Mouse (Mus musculus): ENCODE data around the gene Pcdh15.

Gene Pcdh15

DNA sequence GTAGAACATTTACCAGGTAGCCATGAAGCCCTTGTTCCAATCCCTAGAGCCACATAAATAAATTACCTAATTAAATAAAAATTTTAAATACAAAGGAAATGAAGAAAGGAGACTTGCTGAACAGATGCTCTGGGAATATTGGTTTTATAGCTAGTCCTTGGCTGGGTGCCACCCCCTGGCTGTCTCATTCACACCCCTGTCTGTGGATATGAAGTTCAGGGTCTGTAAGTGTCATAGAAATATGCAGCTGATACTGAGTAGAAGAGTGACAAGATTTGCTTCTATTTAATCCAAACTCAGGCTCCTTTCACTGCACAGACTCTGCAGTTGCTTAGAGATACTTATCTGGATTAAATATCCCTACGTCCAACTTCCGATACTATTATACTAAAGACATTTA is 1205.0 kb downstream of the Pcdh15 start:
- no peak for DNase-seq (ENCODE audit: low read depth, low spot score)

DNA sequence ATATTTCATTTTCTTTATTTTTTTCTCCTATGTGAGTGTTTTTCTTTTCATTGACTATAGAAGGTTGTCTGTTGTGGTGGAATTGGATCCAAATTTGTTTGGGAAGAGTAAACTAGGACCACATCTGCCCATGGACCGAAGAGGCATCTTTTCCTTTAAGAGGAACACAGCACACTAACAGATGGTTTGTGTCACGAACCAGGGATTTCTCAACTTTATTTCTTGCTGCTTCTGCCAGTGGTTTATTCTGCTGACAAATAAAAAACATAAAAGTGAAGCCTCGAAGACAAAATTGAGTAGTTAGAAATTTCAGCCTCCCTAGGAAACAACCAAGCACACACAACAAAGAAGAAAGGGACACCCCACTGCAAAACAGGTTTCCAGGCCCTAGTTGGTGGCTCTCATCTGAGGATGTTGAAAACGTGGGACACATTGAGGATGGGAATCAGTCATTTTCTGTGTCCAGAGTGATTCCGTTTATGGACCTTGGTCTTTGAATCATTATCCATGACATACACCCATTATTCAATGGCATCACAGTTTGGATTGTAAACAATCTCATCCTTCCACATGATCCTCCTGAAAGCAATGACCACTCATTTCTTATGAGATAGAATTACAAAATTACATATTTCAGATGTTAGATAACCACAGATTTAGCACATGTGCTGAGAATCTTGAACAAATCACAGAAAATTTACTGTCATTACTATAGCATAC is 1206.5 kb downstream of the Pcdh15 start:
- DNase-seq (ENCODE audit: low read depth, low spot score) = no peak

DNA sequence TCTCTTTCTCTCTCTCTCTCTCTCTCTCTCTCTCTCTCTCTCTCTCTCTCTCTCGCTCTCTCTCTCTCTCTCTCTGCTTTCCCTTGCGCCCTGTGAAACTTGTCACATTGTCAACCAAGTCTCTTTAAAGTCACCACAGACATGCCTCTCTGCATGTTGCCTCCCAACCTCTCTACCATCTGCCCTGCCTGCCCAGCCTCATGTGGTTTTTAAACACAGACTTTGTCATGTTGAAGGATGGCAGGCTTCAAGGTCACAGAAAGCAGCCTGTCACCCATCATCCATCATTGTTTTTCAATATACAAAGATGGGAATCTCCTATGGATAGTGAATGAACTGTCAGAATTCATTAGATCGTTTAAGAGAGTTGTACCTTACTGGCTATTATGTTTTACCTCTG is 1207.9 kb downstream of the Pcdh15 start:
- no peak for DNase-seq (ENCODE audit: low read depth, low spot score)

DNA sequence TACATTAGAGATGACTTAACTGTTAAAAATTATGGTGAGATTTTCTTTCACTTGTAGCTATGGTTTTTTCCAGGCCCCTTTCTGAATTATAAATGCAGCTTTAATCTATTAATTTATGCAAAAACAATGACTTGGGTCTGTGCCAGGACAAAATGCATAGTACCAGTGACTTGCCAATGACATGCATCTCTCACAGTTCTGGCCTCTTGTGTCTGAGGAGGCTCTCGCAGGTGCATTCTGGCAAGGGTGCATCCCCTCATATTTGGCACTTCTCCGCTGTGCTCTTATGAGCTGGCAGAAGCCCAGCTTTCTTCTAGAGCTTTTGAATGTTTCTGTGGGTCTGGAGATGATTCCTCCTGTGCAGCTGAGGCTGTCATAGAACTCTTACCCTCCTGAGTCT is 1216.9 kb downstream of the Pcdh15 start:
- DNase-seq (ENCODE audit: low read depth, low spot score) = no peak

DNA sequence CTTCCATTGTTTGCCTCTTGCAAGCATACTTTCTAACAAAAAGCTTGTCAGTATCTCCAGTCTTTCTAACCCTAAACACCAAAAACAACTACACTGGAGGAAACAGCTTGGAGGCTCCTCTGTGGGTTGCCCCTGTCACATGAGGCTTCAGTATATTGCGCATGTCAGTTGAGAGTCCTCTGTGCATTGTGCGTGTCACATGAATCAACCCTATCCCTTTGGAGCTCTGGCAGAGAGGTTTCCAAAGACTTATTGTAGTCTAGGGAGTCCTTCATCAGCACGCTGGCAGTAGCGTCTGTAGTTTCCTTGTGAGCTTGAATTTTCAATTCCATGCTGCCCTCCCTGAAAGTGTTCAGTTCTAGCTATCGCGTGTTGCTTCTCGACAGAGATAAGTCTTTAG is 1236.3 kb downstream of the Pcdh15 start:
- peak; percentile 39 for DNase-seq (ENCODE audit: low read depth, low spot score)

DNA sequence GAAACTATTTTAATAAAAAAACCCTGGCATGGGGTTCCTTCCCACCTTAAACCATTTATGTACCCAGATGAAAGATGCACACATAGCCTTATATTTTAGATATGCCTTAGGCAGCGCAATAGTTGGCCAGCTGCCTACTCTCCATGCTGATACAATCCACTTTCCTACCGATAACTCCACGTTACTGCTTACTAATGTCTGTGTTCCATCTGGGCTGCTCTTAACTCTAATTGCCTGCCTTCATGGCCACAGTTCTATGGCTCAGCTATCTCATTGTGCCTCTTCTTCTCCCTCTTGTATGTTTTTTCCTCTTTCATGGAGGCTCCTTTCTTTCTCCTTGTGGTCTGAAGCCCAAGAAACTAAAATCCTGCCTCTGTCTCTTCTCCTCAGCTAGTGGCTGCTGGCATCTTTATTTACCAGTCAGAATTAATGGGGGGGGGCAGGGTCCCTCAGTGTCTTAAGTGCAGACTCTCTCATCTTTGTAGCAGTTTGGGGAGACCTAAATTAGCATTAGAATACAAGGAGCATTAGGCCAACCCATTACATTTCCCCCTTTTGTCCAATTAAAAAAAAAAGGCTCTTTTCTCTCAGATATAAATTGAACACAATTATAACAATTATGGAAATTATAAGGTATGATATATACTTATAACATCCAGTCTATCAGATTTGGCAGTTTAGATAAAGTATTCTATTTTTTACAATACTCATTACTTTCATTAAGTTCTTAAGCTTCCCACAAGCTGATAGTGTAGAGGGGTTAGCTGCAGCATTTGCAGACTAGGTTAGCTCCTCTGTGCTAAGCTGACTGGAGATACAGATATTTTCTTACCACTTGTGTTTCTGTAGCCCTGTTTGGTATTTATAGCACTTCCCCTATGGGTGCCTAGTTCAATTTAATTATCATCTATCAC is 1240.4 kb downstream of the Pcdh15 start:
- DNase-seq (ENCODE audit: low read depth, low spot score) = no peak

DNA sequence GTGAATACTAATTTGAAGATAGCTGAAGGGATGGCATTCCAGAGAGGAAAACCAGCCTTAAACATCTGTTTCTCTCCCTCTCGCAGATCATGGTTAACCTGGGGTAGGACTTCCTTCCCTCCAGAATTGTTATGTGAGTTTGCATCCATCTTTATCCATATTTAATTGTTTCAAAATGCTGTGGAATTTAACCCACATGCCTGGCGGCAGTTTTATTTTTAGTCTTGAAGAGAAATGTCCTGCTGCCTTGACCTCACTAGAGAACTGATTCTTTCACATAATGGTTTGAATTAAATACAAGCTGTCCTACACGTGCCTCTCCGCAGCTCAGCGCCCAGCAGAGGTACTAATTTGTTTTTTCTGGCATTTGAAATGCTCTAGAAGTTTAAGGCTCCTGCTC is 1260.4 kb downstream of the Pcdh15 start:
- no peak for DNase-seq (ENCODE audit: low read depth, low spot score)

DNA sequence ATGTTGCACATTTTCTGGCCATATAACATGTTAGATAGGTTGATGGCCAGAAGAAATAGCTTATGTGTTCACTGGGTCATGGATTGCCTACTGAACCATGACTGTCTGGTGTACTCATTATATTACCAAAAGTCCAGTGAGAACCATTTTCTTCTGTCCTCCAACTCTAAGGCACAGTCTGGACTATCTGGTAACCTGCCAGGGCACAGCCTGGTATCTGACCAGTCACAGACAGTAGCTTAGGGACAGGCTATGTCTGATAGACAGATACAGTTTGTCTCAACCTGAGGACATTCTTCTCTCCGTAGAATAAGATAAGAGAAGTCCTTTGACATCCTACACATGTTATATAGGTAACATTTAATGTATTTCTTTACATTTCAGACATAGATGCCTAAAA is 1279.6 kb downstream of the Pcdh15 start:
- DNase-seq (ENCODE audit: low read depth, low spot score) = no peak

DNA sequence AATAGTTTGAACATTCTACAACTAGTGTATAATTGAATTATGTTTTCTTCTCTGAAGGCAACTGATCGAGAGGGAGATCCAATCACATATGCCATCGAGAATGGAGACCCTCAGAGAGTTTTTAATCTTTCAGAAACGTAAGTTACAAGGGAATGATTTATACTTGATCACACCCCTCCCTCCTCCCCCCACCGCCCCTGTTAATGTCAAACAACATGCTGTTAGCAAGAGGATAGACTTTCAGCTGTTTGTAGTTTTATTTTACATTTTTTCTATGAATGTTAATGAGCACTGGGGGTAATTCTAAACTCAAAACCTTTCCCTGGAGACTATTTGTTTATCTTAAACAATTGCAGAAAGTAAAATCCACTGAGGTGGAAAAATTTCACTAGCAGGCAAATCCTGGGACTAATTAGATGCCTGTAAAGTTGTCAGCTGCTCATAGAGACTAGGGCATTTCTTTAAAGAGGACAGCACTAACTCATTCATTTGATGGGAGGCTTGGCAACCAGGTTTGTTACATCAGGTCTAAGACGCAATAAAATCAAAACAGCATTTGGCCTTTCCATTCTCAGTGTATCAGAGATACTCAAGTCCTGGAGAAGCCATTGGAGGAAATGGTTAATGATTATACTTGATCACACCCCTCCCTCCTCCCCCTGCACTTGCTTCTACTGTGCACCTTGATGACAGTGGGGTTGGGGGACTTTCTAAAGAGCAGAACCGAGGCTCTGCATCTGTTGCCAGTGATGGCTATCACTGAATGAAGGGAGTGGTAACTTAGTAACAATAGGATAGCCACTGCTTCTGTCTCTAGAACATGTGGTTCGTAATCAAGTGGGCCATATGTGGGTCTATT is 1280.4 kb downstream of the Pcdh15 start:
- peak; percentile 23 for DNase-seq (ENCODE audit: low read depth, low spot score)

DNA sequence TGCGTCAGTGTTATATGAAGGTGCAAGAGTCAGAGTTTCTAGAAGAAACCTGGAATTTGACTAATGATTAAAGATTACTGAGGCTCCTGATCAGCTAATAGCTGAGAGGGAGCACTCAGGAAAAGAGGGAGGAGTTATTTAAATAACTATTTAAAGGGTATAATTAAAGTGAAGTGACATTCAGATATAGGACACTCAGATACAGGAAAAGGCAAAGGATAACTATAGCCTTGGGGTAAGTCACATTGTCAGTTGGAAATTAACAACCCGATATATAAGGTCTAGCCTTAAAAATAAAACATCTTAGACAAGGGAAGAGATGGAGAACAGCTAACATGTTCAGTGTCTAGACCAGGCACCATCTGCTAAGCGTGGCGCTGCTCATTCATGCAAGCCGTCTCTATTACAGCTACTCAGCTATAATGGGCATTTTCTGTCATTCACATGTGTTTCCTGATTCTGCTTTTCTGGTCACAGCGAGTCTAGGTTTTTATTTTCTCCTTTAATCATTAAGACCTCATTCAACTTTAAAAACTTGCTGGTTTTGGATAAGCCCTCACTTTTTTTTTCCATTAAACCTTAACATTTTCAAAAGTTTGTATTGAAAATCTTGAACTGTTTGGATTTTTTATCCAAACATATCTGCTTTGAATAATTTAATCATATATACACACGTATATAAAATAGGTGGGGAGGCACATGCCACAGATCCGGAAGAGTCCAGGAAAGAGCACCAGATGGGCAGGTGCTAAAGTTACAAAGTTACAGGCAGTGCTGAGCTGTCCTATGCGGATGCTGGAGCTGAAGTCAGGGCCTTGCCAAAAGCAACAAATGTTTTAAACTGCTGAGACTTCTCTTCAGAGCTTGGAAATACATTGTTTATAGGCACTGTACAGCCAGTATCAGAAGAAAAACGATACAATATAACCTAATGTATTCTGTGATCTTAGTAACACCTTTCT is 1288.7 kb downstream of the Pcdh15 start:
- peak; percentile 14 for DNase-seq (ENCODE audit: low read depth, low spot score)

DNA sequence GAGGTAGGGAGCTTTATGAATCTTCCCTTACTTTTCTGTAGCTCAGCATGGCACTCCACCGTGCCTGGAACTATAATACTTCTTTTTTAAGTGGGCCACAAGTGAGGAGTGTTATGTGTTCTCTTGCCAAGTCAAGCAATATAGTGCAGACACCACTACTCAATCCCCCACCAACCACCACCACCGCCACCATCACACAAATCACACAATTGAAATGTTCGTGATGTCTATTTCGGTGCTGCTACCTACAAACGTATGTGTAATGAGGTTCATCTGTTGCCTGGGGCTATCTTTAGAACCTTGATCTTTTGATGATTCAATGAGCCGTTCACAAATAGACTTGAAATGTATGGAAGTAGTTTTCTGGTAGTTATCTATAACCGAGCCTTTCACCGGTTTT is 1304.0 kb downstream of the Pcdh15 start:
- DNase-seq (ENCODE audit: low read depth, low spot score) = no peak

DNA sequence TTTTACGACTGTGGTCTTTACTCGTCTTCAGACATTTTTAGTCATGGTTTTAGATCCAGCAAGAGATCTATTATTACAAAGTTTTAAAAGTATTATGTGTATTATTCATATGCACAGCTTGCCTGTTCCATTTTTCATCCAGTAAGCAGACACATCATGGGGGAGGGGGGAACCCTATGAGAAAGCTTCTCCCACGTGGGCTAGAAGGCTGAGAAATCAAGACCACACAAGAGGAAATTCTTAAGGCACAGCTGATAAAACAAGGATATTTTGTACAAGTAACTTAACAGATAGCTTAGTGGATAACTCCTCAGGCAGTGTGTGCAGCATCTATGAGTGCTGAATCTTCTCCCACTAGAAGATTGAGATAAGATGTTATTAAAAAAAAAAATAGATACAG is 1314.9 kb downstream of the Pcdh15 start:
- peak; percentile 51 for DNase-seq (ENCODE audit: low read depth, low spot score)

DNA sequence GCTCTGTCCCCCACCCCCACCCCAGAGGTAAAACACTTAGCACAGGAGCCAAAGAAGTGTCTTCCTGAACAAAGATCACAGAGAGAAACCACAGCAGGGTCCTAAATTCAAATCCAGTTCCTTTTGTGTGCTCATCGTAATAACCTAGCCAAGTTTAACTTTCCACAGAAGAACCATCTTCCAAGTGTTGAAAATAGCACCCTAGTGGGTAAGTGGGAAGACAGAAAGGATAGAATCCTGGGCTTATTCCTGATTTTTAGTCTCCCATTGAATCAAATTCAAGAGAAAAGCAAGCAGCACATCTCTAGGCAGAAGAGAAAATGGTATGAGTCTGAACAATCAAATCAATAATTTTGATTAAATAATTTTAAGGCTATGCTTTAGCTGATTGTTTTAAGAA is 1315.8 kb downstream of the Pcdh15 start:
- no peak for DNase-seq (ENCODE audit: low read depth, low spot score)

DNA sequence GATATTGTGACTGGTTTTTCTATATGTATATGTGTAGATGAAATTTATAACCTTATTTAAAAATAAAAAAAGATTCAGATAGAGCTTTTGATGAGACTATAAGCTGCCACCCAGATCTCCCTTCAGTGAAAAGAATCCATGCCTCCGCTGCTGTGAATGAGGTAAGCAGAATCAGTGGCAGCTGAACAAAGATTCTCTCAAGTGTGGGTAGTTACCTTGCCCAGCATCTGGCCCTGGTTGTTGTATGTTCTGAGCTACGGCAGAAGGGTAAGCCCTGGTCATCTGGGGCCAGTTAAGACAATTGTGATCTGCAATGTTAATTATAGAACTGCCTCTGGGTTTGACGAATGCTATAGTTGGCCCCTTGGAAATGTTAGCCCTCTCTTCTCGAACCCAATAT is 1316.2 kb downstream of the Pcdh15 start:
- no peak for DNase-seq (ENCODE audit: low read depth, low spot score)

DNA sequence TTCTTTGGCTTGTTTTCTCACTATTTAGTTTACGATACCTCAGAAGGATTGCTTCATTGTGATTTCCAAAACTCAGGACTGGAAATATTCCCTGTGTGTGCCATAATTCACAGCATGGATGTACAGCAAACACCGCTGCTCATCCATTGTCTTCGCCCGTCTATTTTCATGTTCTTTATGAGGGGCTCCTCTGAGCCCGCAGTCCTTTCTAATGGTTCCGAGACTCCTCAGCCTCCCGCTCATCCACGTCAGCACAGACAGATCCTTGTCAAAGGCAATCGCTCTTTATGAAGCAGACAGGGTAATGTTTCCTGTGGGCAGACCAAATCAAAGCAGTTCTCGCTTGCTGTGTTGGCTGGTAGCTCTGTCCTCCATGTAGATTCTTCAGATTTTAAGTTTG is 1316.8 kb downstream of the Pcdh15 start:
- DNase-seq (ENCODE audit: low read depth, low spot score) = no peak

DNA sequence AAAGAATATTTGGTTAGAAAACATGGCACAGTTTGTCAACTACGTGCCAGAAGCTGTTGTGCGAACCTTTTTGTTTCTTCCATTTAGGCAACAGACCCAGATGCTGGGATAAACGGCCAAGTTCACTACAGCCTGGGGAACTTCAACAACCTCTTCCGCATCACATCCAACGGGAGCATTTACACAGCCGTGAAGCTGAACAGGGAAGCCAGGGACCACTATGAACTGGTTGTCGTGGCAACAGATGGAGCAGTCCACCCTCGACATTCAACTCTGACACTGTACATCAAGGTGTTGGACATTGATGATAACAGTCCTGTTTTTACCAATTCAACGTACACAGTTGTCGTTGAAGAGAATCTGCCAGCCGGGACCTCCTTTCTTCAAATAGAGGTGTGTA is 1350.9 kb downstream of the Pcdh15 start:
- DNase-seq (ENCODE audit: low read depth, low spot score) = no peak

DNA sequence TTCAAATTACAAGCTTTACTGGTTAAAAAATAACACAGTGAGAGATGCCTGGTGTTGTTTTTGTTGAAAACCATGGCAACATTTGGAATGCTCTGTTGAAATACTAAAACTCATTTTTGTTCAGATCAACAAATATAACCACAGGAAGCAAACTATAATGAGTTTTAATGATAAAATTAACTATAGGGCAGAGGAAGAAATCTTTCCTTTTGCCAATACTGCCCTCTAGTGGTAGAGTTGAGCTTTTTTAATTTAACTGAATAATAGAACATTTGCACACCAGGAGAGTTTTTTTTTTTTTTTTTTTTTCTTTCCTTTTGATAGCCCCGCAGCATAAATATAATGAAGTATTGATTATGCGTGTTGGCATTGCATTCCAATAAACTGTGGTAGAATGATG is 1364.8 kb downstream of the Pcdh15 start:
- DNase-seq (ENCODE audit: low read depth, low spot score) = peak; percentile 29

DNA sequence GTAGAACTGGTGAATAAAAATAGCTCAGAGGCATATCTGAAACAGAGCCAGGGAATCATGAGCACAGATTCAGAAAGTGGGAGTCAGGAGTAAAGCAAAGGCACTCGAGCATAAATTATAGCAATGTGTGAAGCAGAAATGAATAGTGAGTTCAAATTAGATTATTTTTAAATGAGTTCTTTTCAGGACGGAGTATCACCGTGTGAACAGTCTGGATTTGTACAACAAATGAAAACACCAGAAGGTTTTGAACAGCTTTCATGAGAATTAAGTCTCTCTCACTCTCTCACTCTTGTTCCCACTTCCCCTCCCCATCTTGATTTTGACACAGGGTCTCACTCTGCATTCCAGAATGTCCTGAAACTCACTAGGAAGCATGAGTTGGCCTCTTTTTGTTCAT is 1381.6 kb downstream of the Pcdh15 start:
- no peak for DNase-seq (ENCODE audit: low read depth, low spot score)

DNA sequence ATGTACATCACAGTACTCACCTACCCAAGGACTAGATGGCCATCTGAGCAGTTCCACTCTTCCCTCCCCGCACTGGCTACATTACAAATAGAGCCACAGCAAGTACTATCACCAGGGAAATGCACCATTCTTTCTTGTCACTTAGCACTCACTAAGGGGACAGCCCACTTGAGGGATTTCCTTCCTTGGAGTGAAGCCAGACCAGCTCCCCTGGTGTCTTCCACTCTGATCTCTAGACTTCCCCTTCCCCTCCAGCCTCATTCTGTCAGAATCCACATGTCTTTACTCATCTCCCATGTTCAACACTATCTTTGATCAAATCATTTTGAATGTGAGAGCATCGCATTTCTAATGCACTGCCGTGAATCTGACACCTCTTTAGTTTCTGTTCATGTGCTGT is 1413.2 kb downstream of the Pcdh15 start:
- DNase-seq (ENCODE audit: low read depth, low spot score) = no peak

DNA sequence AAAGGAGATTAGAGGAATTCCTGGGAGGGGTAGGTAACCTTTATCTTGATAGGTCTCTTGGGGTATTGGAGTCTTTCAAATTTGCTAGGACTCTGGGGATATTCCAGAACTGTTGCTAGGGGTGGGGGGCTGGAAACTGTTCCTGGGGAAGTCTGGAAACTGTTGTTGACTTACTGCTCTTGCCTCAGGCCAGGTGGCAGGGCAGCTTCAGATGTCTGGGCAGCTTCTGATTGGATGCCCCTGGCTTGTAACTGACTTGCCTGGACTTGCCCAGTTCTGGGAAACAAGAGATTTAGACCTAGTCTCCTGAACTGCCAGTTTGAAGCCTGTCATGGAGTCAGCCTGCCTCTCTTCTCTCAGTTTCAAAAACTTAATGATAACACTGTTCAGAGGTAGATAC is 1414.6 kb downstream of the Pcdh15 start:
- no peak for DNase-seq (ENCODE audit: low read depth, low spot score)

DNA sequence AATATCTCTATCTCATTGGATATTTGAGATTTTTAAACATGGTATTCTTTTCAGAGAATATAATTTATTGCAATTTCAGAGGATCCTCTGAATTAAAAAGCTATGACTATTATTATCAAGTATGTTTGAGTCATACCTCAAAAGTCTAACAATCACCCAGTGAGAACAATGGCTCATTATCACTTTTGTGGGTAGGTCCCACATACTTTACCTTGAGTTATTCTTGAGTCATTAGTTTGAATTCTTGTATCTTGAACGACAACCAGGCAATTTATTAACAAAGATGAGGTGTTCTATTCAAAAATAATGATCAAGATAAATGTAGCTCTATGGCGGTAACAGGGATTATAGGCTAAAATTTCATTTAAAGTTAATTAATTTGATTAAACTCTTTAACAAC is 1439.2 kb downstream of the Pcdh15 start:
- no peak for DNase-seq (ENCODE audit: low read depth, low spot score)

Measured in mesoderm, embryonic 11.5 days (tissue).